Mouse (Mus musculus): ENCODE data around the gene Nup50.
"Not testable (repeated sequence)": the region's sequence is repeated elsewhere in the genome, so short reads cannot be mapped to it uniquely, and the experiment has no call there.

Nup50 gene

GRCm38 (mm10) chr15:84922884-84923507, at the start of gene Nup50:
Gene Nup50 (plus strand): TSS chr15:84923411.
- peak; percentile 96 to 99 for DNase-seq (ENCODE audit: low spot score in 2 of 2)

- DNase-seq (ENCODE audit: low spot score in 2 of 2) = no peak
These were observed 49.3 kb upstream of the Nup50 start for GRCm38 (mm10) chr15:84873867-84874266.

GRCm38 (mm10) chr15:84877029-84877815, 46.0 kb upstream of the Nup50 start:
- DNase-seq (ENCODE audit: low spot score in 2 of 2) = no peak

GRCm38 (mm10) chr15:84888066-84888465, 35.1 kb upstream of the Nup50 start:
- no peak for DNase-seq (ENCODE audit: low spot score in 2 of 2)

GRCm38 (mm10) chr15:84891246-84891645, 32.0 kb upstream of the Nup50 start:
- DNase-seq (ENCODE audit: low spot score in 2 of 2) = no peak

- DNase-seq (ENCODE audit: low spot score in 2 of 2) = peak; percentile 3 to 34
These were observed 31.6 kb upstream of the Nup50 start for GRCm38 (mm10) chr15:84891658-84892057.

- not testable (repeated sequence) for DNase-seq (ENCODE audit: low spot score in 2 of 2)
These were observed 27.0 kb upstream of the Nup50 start for GRCm38 (mm10) chr15:84896216-84896615.

GRCm38 (mm10) chr15:84896664-84897063, 26.5 kb upstream of the Nup50 start:
- no peak for DNase-seq (ENCODE audit: low spot score in 2 of 2)

- no peak for DNase-seq (ENCODE audit: low spot score in 2 of 2)
These were observed 25.1 kb upstream of the Nup50 start for GRCm38 (mm10) chr15:84898077-84898476.

- DNase-seq (ENCODE audit: low spot score in 2 of 2) = no peak
These were observed 19.3 kb upstream of the Nup50 start for GRCm38 (mm10) chr15:84903843-84904385.

- DNase-seq (ENCODE audit: low spot score in 2 of 2) = no peak
These were observed 10.0 kb upstream of the Nup50 start for GRCm38 (mm10) chr15:84913201-84913600.

- DNase-seq (ENCODE audit: low spot score in 2 of 2) = no peak
These were observed 3.3 kb upstream of the Nup50 start, which contains the start of gene Gm29666 for GRCm38 (mm10) chr15:84919938-84920337. Gene Gm29666 (minus strand): TSS chr15:84920038.

- peak in 1 of 2 experiments; percentile 28 for DNase-seq (ENCODE audit: low spot score in 2 of 2)
These were observed 434 bp downstream of the Nup50 start for GRCm38 (mm10) chr15:84923508-84924181.

- DNase-seq (ENCODE audit: low spot score in 2 of 2) = peak in 1 of 2 experiments; percentile 37
These were observed 1.6 kb downstream of the Nup50 start for GRCm38 (mm10) chr15:84924781-84925315.

GRCm38 (mm10) chr15:84925495-84926018, 2.3 kb downstream of the Nup50 start:
- DNase-seq (ENCODE audit: low spot score in 2 of 2) = no peak

- no peak for DNase-seq (ENCODE audit: low spot score in 2 of 2)
These were observed 9.1 kb downstream of the Nup50 start for GRCm38 (mm10) chr15:84932351-84932750.

- no peak for DNase-seq (ENCODE audit: low spot score in 2 of 2)
These were observed 11.7 kb downstream of the Nup50 start for GRCm38 (mm10) chr15:84934901-84935300.

GRCm38 (mm10) chr15:84940102-84940501, 16.9 kb downstream of the Nup50 start:
- no peak for DNase-seq (ENCODE audit: low spot score in 2 of 2)

- DNase-seq (ENCODE audit: low spot score in 2 of 2) = no peak
These were observed 19.6 kb downstream of the Nup50 start for GRCm38 (mm10) chr15:84942647-84943285.

GRCm38 (mm10) chr15:84944319-84944718, 21.1 kb downstream of the Nup50 start:
- DNase-seq (ENCODE audit: low spot score in 2 of 2) = no peak

GRCm38 (mm10) chr15:84948990-84949389, 25.8 kb downstream of the Nup50 start:
- no peak for DNase-seq (ENCODE audit: low spot score in 2 of 2)
